Mouse (Mus musculus): ENCODE results near the gene Surf1. TPM values are rescaled to one million over a fixed set of nuclear protein-coding genes. Genes with fewer than 3 reads are reported as not detected.

Surf1 gene
- polyA plus RNA-seq, 1 experiment from 2014 or later = 54.4 TPM

DNA sequence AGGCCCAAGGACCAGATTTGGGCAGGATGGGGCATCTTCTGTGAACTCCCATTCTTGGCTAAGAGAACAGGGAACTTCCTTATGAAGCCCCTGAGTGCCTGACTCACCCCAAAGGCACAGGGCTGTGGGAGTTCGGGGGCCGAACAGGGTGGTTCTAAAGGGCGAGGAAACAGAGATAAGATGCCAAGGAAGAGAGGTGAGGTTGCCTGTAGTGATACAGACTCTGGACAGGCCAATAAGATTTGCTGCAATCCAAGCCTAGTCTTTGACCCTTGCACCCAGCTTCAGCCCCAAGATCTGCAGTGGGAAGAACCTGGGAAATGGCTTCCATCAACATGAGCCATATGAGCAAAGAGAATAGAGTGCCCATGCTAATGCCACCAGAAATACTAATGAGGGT, 26.9 kb upstream of the Surf1 start:
- H3K9me3 ChIP-seq = no peaks in the 10 kb centered on the region
- no peak overlapping the region for H3K4me3 ChIP-seq (replicated peaks)
- H3K36me3 ChIP-seq (replicated peaks) = 0 out of 2 replicates have a peak, but pooled peaks cover 4% of the 10 kb centered on the region
- H3K27ac ChIP-seq = no peak overlapping the region
- H3K4me1 ChIP-seq = no peaks in the 10 kb centered on the region
- 75% methylated on average over 3 of the region's 3 CpGs for WGBS
- H3K9ac ChIP-seq = no peak overlapping the region
- no peak overlapping the region for H3K4me2 ChIP-seq
- H3K27me3 ChIP-seq = no peaks in the 10 kb centered on the region
- no peak for ATAC-seq (ENCODE audit: low FRiP score)

DNA sequence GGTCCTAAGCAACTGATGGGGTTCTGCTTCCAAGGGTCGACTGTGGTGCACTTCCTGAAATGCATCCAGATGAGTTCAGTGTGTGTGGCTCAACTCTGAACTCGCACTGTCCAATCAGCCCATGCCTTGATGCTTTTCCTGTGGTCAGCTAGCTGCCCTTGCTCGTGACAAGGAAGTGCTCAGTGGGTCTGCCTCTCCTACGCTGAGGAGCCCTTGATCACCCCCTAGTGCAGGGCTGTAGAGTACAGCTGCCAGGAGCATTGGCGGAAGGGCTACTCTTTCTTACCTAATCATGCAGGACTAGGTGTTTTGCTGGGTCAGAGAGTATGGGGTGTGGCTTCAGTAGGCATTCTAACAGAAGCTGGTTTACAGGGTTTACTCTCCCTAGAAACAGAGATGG, 25.2 kb upstream of the Surf1 start:
- H3K9me3 ChIP-seq = no peaks in the 10 kb centered on the region
- 46% methylated on average over 5 of the region's 5 CpGs for WGBS
- H3K4me1 ChIP-seq = no peaks in the 10 kb centered on the region
- H3K4me2 ChIP-seq = no peak overlapping the region
- H3K36me3 ChIP-seq (replicated peaks) = 0 out of 2 replicates have a peak, but pooled peaks cover 3% of the 10 kb centered on the region
- 0 out of 2 replicates have a peak, but pooled peaks cover 3% of the 10 kb centered on the region for H3K27me3 ChIP-seq
- no peak overlapping the region for H3K27ac ChIP-seq
- no peak overlapping the region for H3K4me3 ChIP-seq (replicated peaks)
- no peak for ATAC-seq (ENCODE audit: low FRiP score)
- H3K9ac ChIP-seq = no peak overlapping the region

DNA sequence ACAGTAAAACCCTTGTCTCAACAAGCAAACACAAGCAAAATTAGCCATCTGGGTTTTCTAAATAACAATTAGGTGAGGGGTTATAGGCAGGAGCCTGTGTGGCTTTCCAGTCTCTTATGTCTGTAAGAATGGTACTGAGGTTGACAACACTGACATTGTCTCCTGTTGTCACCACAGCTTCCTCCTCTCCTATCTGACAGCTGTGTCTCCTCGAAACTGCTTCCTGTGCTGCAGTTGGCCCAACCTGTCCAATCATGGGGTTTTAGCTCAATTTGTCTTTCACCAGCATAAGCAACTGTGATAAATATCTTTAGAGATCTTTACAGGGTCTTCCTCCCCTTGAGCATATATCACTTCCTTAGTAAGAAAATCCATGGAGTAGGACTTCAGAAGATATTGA, 20.1 kb upstream of the Surf1 start:
- H3K9ac ChIP-seq = no peak overlapping the region

DNA sequence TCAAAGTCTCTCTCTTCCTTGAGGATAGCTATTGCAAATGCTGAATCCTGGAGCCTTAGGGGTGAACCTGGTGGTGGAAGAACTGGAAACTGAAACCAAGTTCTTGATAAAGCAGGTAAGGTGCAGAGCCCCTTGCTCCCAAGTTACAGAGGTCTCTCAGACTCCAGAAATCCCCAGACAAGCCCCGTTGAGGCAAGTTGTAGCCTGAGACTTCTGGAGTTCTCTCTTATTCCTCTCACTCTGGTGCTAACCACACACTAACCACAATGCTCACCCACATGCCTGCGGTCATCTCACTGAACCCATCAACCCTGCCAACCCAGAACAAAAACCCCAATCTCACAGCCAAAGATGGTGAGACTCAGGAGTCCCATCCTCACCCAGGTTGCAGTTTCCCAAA, 19.0 kb upstream of the Surf1 start:
- Histone ChIP-seq H3K27ac (no peak overlapping the region), H3K9me3 (no peaks in the 10 kb centered on the region), H3K4me1 (peaks cover 21% of the 10 kb centered on the region), H3K27me3 (0 out of 2 replicates have a peak, but pooled peaks cover 3% of the 10 kb centered on the region), H3K4me2 (no peak overlapping the region), H3K36me3 (replicated peaks) (0 out of 2 replicates have a peak, but pooled peaks cover 5% of the 10 kb centered on the region), H3K9ac (no peak overlapping the region), H3K4me3 (replicated peaks) (no peak overlapping the region)
- 86% methylated on average over 2 of the region's 2 CpGs for whole genome bisulfite sequencing
- ATAC-seq (ENCODE audit: low FRiP score) = no peak

More for the DNA sequence above, 20.1 kb upstream of the Surf1 start:
- H3K36me3 ChIP-seq (replicated peaks) = no peaks in the 10 kb centered on the region
- no peaks in the 10 kb centered on the region for H3K9me3 ChIP-seq
- H3K4me3 ChIP-seq (replicated peaks) = no peak overlapping the region
- peaks cover 11% of the 10 kb centered on the region for H3K4me1 ChIP-seq
- ATAC-seq (ENCODE audit: low FRiP score) = no peak
- H3K27ac ChIP-seq = no peak overlapping the region
- WGBS = 78% methylated on average over 1 of the region's 1 CpGs
- H3K4me2 ChIP-seq = no peak overlapping the region
- H3K27me3 ChIP-seq = 0 out of 2 replicates have a peak, but pooled peaks cover 3% of the 10 kb centered on the region

DNA sequence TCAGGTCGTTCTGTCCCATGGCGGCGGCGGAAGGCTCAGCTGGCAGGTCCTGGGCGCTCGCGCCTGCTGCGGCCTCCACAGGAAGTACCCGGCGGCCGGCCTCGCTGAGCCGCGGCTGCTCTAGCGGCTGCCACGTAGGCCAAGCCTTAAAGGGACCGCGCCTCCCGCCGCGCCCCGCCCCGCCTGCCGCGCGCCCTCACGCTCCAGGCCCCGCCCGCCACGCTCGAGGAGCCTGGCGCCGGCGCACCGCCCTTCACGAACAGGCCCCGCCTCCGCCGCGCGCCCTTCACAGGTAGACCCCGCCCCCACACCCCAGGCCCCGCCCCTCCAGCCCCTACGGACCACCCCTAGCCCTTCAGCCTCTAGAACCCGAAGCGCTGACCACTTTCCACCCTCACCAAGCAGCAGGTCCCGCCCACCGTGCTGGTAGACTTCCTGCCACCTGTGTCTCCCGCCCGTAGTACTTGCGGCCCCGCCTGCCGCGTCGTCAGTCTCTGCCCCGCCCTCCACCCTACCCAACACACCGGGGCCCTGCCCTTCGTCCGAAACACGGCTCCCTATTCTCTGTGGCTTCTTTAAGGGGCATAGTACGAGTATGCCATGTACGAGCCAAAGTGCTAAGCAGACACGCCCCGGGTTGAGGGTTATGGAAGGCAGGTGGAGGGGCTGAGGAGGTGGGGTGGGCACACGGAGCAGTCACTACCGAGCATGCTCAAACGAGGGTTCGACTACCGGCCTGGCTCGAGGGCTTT, 17.1 kb upstream of the Surf1 start, which contains the start of the genes Surf4 and Stkld1:
Gene Surf4, minus strand, starts transcription at position 625 of the 752 bp plus-strand sequence.
Gene Stkld1, plus strand, starts transcription at position 744 of the 752 bp plus-strand sequence.
- H3K4me3 ChIP-seq (replicated peaks) = peak within 1 kb of the TSS; percentile 97
- H3K27ac ChIP-seq = peak within 1 kb of the TSS; percentile 86
- H3K36me3 ChIP-seq (replicated peaks) = peaks cover 17% of the 10 kb centered on the region
- peak within 1 kb of the TSS; percentile 82 for H3K4me2 ChIP-seq
- H3K27me3 ChIP-seq = 0 out of 2 replicates have a peak, but pooled peaks cover 3% of the 10 kb centered on the region
- 1% methylated on average over 30 of the region's 70 CpGs for WGBS
- peak; percentile 94 for ATAC-seq (ENCODE audit: low FRiP score)
- H3K9ac ChIP-seq = peak within 1 kb of the TSS; percentile 98
- no peaks in the 10 kb centered on the region for H3K9me3 ChIP-seq
- H3K4me1 ChIP-seq = peaks cover 21% of the 10 kb centered on the region

DNA sequence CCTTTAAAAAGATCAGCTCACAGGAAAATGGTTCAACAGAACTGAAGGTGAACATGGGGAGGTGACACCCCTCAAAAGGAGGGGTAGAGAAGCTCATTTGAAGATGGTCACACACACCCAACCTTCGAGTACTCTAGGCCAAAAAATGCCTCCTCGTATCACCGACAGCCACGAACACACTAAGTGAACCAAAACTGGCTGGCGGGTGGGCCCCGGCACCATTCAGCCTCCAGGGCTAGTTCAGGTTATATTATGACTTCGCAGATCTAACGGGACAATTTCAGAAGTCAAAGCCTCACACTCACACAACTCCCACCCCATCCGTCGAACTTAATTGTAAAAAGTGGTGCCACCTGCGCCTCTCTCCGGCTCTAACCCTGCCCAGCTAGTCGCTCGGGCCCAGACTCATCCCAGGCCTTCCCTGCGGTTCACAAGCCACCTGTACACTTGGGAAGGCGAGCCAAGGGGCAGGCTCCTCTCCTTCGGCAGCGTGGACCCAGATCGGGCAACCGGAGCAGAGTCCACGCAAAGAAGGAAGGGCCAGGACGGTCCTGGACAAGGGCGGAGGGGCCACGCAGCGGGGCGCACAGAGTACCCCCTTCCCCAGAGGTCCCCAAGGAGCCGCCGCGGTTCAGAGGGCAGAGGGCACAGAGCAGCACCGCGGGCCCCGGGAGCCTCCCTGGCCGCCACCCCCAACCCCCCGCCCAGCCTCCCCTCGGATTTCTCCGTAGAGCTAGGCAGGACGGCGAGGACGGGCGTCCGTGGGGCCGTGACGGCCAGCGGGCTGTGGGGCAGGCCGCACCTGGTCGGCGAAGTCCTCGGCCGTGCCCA, 16.4 kb upstream of the Surf1 start:
- H3K4me1 ChIP-seq = peaks cover 21% of the 10 kb centered on the region
- peak overlapping the region; percentile 97 for H3K4me3 ChIP-seq (replicated peaks)
- 0 out of 2 replicates have a peak, but pooled peaks cover under 1% of the 10 kb centered on the region for H3K27me3 ChIP-seq
- ATAC-seq (ENCODE audit: low FRiP score) = peak; percentile 31
- H3K36me3 ChIP-seq (replicated peaks) = peaks cover 22% of the 10 kb centered on the region
- peak overlapping the region; percentile 82 for H3K4me2 ChIP-seq
- 4% methylated on average over 31 of the region's 49 CpGs for WGBS
- H3K9ac ChIP-seq = peak overlapping the region; percentile 98
- H3K9me3 ChIP-seq = no peaks in the 10 kb centered on the region
- H3K27ac ChIP-seq = peak overlapping the region; percentile 86

DNA sequence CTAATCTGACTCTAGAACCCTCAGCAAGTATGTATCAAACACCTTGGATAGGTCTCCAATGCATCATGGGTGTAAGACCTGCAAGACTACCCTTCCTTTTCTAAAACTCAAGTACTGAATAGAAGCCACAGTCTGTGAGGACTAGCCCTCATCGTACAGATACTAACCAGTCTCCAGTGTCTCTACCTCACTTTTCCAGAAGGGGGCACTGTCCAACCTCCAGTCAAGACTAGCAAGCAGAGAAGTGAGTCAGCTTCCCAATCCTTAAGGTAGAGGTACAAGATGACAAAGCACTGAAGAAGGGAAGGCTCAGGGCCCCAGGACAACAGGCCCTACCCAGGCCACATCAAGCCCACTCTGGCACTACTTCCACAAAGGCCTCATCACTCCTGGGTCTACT, 14.1 kb upstream of the Surf1 start:
- Histone ChIP-seq H3K36me3 (replicated peaks) (peaks cover 40% of the 10 kb centered on the region), H3K4me3 (replicated peaks) (no peak overlapping the region), H3K4me1 (peaks cover 21% of the 10 kb centered on the region), H3K9me3 (no peaks in the 10 kb centered on the region), H3K4me2 (no peak overlapping the region), H3K27me3 (no peaks in the 10 kb centered on the region), H3K27ac (no peak overlapping the region), H3K9ac (no peak overlapping the region)
- no peak for ATAC-seq (ENCODE audit: low FRiP score)
- WGBS = 38% methylated on average over 1 of the region's 1 CpGs

DNA sequence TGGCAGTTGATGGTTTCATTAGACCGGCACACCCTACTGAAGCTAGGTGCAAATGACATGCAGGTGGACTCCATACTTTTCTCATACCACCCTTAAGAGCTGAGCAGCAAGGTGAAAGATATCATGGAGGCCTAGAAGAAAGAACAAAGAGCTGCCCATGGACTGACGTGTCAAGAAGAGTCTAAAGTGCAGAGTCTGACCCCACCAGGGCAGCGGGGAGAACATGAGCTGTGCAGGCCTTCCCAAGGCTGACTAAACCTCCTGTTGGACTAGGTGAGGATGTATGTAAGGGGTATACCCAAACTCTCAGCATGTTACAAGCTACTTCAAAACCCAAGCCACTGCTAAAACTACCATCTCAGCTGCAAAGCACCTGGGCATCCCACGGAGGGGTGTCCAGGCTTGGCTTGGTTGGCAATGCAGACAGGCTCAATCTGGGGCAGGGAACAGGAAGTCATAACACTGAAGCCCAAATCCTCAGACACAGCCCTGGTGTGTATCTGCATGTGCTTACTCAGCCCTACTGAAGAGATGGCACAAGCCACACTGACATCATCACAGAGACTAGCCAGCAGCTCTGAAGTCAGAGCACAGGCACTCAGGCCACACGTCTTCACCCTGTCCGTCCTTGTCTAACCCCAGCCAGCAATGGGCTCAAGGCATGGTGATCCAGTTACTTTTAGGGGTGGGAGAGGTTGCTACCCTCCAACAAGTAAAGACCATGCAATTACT, 11.6 kb upstream of the Surf1 start:
- no peak overlapping the region for H3K4me2 ChIP-seq
- H3K27me3 ChIP-seq = no peaks in the 10 kb centered on the region
- no peaks in the 10 kb centered on the region for H3K9me3 ChIP-seq
- H3K4me1 ChIP-seq = peaks cover 21% of the 10 kb centered on the region
- no peak overlapping the region for H3K27ac ChIP-seq
- no peak overlapping the region for H3K4me3 ChIP-seq (replicated peaks)
- H3K36me3 ChIP-seq (replicated peaks) = peaks cover 64% of the 10 kb centered on the region
- ATAC-seq (ENCODE audit: low FRiP score) = no peak
- 94% methylated on average over 6 of the region's 6 CpGs for WGBS
- H3K9ac ChIP-seq = no peak overlapping the region

DNA sequence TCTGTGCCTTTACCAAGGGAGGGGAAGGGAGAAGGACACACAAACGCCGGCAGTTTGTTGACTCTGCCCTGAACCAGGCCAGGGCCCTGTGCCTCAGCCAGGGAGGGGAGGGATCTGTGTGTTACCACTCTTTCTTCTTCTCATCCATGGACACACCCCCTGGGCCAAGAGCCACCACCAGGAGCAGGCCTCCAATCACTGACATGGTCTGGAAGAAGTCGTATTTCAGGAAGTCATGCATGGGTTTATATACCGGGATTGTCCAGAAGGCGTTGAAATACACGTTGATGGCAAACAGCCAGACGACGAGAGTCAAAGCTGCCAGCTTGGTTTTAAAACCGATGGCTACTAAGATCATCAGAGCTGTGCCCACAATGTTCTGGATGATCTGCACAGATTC, 5.5 kb upstream of the Surf1 start:
- WGBS = 87% methylated on average over 9 of the region's 9 CpGs
- no peaks in the 10 kb centered on the region for H3K9me3 ChIP-seq
- no peak for ATAC-seq (ENCODE audit: low FRiP score)
- no peak overlapping the region for H3K9ac ChIP-seq
- H3K4me2 ChIP-seq = no peak overlapping the region
- no peaks in the 10 kb centered on the region for H3K27me3 ChIP-seq
- H3K36me3 ChIP-seq (replicated peaks) = peaks cover 90% of the 10 kb centered on the region
- no peak overlapping the region for H3K27ac ChIP-seq
- H3K4me3 ChIP-seq (replicated peaks) = no peak overlapping the region
- peaks cover 13% of the 10 kb centered on the region for H3K4me1 ChIP-seq

DNA sequence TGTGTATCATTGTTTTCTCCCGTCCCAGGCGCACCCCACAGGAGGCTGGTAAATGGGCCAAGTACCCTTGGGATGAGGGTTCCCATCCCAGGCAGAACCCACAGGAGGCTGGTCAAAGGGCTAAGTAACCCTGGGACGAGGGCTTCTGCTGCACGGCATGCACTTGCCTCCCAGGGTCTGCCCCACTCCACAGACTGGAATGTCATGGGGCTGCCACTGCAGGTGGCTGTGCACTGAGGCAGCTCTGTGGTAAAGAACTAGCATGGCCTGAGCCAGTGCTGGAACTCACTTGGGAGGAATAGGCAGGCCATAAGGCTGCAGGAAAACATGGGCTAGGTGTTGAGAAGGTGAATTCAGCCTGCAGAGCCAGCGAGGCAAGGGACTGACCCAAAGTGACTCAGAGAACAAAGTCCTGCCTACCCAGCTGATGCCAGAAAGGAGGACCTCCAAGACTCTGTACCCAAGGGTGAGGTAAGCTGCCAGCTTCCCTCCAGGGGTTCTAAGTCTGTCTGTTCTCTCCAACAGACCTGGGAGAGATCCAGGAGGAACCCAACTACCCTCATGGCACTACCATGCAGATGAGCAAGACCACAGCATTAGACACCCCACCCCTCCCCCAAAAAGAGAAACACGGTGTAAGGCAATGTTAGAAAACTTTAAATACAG, 4.0 kb upstream of the Surf1 start:
- 89% methylated on average over 6 of the region's 6 CpGs for WGBS
- Histone ChIP-seq H3K4me1 (peaks cover 21% of the 10 kb centered on the region), H3K9ac (no peak overlapping the region), H3K4me2 (no peak overlapping the region), H3K9me3 (no peaks in the 10 kb centered on the region), H3K36me3 (replicated peaks) (peaks cover 76% of the 10 kb centered on the region), H3K4me3 (replicated peaks) (no peak overlapping the region), H3K27ac (no peak overlapping the region), H3K27me3 (no peaks in the 10 kb centered on the region)
- ATAC-seq (ENCODE audit: low FRiP score) = no peak

DNA sequence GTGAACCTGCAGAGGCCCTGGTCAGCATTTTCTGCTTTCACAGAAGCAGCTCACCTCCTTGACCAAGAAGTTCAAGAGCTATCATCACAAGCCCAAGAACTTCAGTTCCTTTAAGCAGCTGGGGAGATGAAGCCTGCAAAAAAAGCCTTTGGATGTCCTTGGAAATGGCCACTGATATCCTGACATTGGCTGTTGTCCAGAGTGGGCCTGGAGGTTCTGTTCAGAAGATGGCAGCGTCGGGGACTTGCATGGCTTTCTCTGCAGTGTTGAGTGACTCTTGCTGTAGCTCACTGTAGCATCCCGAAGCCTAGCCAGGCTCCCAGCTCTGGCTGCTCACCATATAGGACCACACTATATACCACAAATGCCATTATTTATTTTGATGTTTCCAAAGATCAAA, 3.4 kb upstream of the Surf1 start:
- no peak overlapping the region for H3K27ac ChIP-seq
- H3K36me3 ChIP-seq (replicated peaks) = peaks cover 69% of the 10 kb centered on the region
- ATAC-seq (ENCODE audit: low FRiP score) = no peak
- H3K4me1 ChIP-seq = peaks cover 27% of the 10 kb centered on the region
- no peaks in the 10 kb centered on the region for H3K9me3 ChIP-seq
- 92% methylated on average over 3 of the region's 3 CpGs for WGBS
- H3K27me3 ChIP-seq = no peaks in the 10 kb centered on the region
- H3K4me3 ChIP-seq (replicated peaks) = no peak overlapping the region
- no peak overlapping the region for H3K4me2 ChIP-seq
- H3K9ac ChIP-seq = no peak overlapping the region
